Mouse (Mus musculus): ENCODE measurements around the gene Habp2.

DNA sequence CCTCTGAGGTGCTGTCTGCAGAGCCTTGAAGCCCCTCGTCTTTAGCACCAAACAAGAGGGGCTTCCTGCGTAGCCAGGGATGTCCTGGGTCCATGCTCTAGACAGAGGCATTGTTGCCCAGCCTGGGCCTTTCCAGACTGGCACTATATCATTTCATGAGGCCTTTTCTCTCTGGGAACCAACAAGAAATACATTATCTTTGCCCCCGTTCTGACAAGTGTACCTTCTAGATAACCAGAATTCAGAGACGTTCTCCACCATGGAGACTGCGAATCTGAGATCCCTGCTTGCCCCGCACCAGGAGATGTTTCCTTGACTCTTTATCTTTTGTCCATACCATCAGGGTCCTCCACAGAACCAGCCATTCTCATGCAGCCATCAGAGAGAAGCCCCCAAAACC lies 32.7 kb downstream of the Habp2 start:
- TF ChIP-seq CTCF (IDR thresholded peaks at IDR 0.05; ENCODE audit: low read depth, low read length): no peak
- no peak for TF ChIP-seq POLR2A (IDR thresholded peaks at IDR 0.05; ENCODE audit: borderline replicate concordance, low read depth, low read length)

Measured in bone marrow macrophage, adult 2 months (primary cell).